Mouse (Mus musculus) left cerebral cortex, postnatal 14 days (tissue): Measurements from ENCODE around the gene Dcun1d4. TPM values are rescaled to one million over a fixed set of nuclear protein-coding genes. Genes with fewer than 3 reads are reported as not detected.

ENCODE experiments used
- DNase-seq, 2 experiments: peaks; one replicate each; pipeline ENCODE4 v3.0.0; 2021 to 2022; ENCODE audit warnings: low spot score in 2 of 2, mixed read lengths in 1 of 2
- intact Hi-C: fragments of 180-260 bp; cut with DNase I; formaldehyde crosslinking; loops from one replicate; pipeline ENCODE4 v1.15.1; 2025
- total RNA-seq, 2 experiments: library from RNA; stranded (reverse); gene quantifications; 2 replicates each; pipeline ENCODE4 v1.2.3; 2021

Gene Dcun1d4
- total RNA-seq, 2 experiments from 2014 or later, result 120 to 125 TPM

GRCm38 (mm10) chr5:73538586-73539298 lies 57.9 kb downstream of the Dcun1d4 start:
- DNase-seq, result no peak
- intact Hi-C loops, result loop anchor here (5.0 to 10.0 kb wide), 2 partner anchors 46 to 104 kb away; no protein-coding TSS in a partner anchor

GRCm38 (mm10) chr5:73539848-73540510 lies 59.2 kb downstream of the Dcun1d4 start:
- DNase-seq, result peak; percentile 62 to 65
- intact Hi-C loops, result loop anchor here (2.0 to 10.0 kb wide), 3 partner anchors 48 to 105 kb away; no protein-coding TSS in a partner anchor

- intact Hi-C loops, result loop anchor here (2.0 kb wide), 1 partner anchor 94 kb away; no protein-coding TSS in a partner anchor
- DNase-seq, result no peak
These were observed 59.7 kb downstream of the Dcun1d4 start for GRCm38 (mm10) chr5:73540511-73540871.

- intact Hi-C loops, result no loop called here
These were observed 63.4 kb downstream of the Dcun1d4 start for GRCm38 (mm10) chr5:73544111-73544753.

GRCm38 (mm10) chr5:73545641-73546040 lies 64.8 kb downstream of the Dcun1d4 start:
- no peak for DNase-seq
- intact Hi-C loops, result no loop called here

More at GRCm38 (mm10) chr5:73544111-73544753, 63.4 kb downstream of the Dcun1d4 start:
- no peak for DNase-seq

- intact Hi-C loops, result no loop called here
- DNase-seq, result no peak
These were observed 66.5 kb downstream of the Dcun1d4 start for GRCm38 (mm10) chr5:73547252-73547651.

GRCm38 (mm10) chr5:73548237-73548636 lies 67.4 kb downstream of the Dcun1d4 start:
- intact Hi-C loops, result no loop called here
- DNase-seq, result no peak

- intact Hi-C loops, result no loop called here
- DNase-seq, result no peak
These were observed 68.0 kb downstream of the Dcun1d4 start for GRCm38 (mm10) chr5:73548838-73549237.

- DNase-seq, result no peak
These were observed 71.0 kb downstream of the Dcun1d4 start for GRCm38 (mm10) chr5:73551836-73552235.

GRCm38 (mm10) chr5:73553903-73554302 lies 73.1 kb downstream of the Dcun1d4 start:
- intact Hi-C loops, result no loop called here
- DNase-seq, result no peak

More at GRCm38 (mm10) chr5:73551836-73552235, 71.0 kb downstream of the Dcun1d4 start:
- intact Hi-C loops, result no loop called here

GRCm38 (mm10) chr5:73555096-73555852 lies 74.5 kb downstream of the Dcun1d4 start:
- intact Hi-C loops, result no loop called here
- DNase-seq, result no peak

- no peak for DNase-seq
- intact Hi-C loops, result no loop called here
These were observed 76.1 kb downstream of the Dcun1d4 start for GRCm38 (mm10) chr5:73556733-73557425.

GRCm38 (mm10) chr5:73558756-73559155 lies 78.0 kb downstream of the Dcun1d4 start:
- DNase-seq, result no peak
- intact Hi-C loops, result no loop called here

GRCm38 (mm10) chr5:73564038-73564437 lies 83.2 kb downstream of the Dcun1d4 start:
- intact Hi-C loops, result no loop called here

GRCm38 (mm10) chr5:73566119-73566518 lies 85.3 kb downstream of the Dcun1d4 start:
- DNase-seq, result no peak
- intact Hi-C loops, result no loop called here

More at GRCm38 (mm10) chr5:73564038-73564437, 83.2 kb downstream of the Dcun1d4 start:
- no peak for DNase-seq

- intact Hi-C loops, result no loop called here
- no peak for DNase-seq
These were observed 86.1 kb downstream of the Dcun1d4 start for GRCm38 (mm10) chr5:73566892-73567291.

GRCm38 (mm10) chr5:73569181-73569580 lies 88.4 kb downstream of the Dcun1d4 start:
- intact Hi-C loops, result no loop called here
- DNase-seq, result no peak

GRCm38 (mm10) chr5:73571395-73572156 lies 90.8 kb downstream of the Dcun1d4 start:
- DNase-seq, result no peak

More at GRCm38 (mm10) chr5:73571395-73572156, 90.8 kb downstream of the Dcun1d4 start:
- intact Hi-C loops, result no loop called here
